10 mouse cellular contexts compared by ENCODE assay signal in the genomic region with DNA sequence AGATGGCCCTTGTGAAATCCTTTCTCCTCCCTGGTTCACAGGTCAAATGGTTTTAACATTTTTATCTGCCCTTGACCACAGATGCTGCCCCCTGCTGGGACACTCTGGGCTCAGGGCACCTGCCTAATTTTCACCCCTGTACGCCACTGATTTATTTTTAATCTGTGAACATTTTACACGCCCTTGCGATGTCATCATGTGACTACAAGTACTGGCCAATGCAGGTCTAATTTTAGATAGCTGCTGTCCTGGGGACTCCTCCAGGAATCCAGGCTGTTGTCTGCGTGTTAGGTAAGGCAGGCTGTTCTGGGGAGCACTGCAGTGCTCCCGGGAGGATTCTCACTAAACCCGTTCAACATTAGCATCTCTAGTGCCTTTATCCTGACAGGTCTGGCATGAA.
DNase-seq lines count a peak whose midpoint lies in the region; ATAC-seq lines count a peak whose summit lies in the region.
"Had no signal": no experiment of that assay in that cellular context is flagged by ENCODE, and none has a peak within 500 bp of the region (broad histone marks: within the 10 kb centered on the region; RNA-seq: fewer than 3 reads in every experiment).

No protein-coding gene starts in this region.

- no peak for ATAC-seq in stomach, embryonic 16.5 days (ENCODE audit: insufficient read depth, low FRiP score)

- H3K27me3 ChIP-seq in stomach, embryonic 16.5 days (ENCODE audit: control insufficient read depth, insufficient read depth, low read length) = no peaks in the 10 kb centered on the region

- no peaks in the 10 kb centered on the region for H3K9me3 ChIP-seq in stomach, embryonic 16.5 days (replicated peaks; ENCODE audit: control insufficient read depth, low read length)

- no peak overlapping the region for H3K9ac ChIP-seq in stomach, embryonic 16.5 days (ENCODE audit: low read length)

- H3K4me3 ChIP-seq in stomach, embryonic 16.5 days (replicated peaks; ENCODE audit: low read length) = no peak overlapping the region

- H3K4me2 ChIP-seq in stomach, embryonic 16.5 days (ENCODE audit: low read depth, low read length) = no peak overlapping the region

- 64% methylated on average over 6 of the region's 6 CpGs for WGBS in stomach, embryonic 16.5 days

- H3K4me1 ChIP-seq in stomach, embryonic 16.5 days (ENCODE audit: control insufficient read depth, insufficient read depth, low read length) = peaks cover 2% of the 10 kb centered on the region; the same call in 1 of the 2 replicates

- peak overlapping the region; percentile 75 for H3K27ac ChIP-seq in stomach, embryonic 16.5 days (ENCODE audit: low read length)

- intact Hi-C loops in heart, postnatal 25 days (cut with DNase I) = loop anchor here (1.0 to 5.0 kb wide), 3 partner anchors 84 to 148 kb away; no protein-coding TSS in a partner anchor

- peak; percentile 77 for DNase-seq in heart, adult 8-10 months (ENCODE audit: low spot score)
- no peak for DNase-seq in heart, postnatal 25 days (ENCODE audit: low spot score)
- DNase-seq in lung, postnatal 36 days = peak; percentile 7
- no peak for DNase-seq in lung, postnatal 14 days
- peak; percentile 81 for DNase-seq in gastrocnemius, postnatal 25 days
- DNase-seq in lung, postnatal 10 days = no peak
- DNase-seq in cerebellum, postnatal 4 days (ENCODE audit: low spot score in 2 of 2) = no peak
- DNase-seq: embryo, embryonic 11 days; layer of hippocampus, postnatal 36 days had no signal

- H3K36me3 ChIP-seq in stomach, embryonic 16.5 days (ENCODE audit: control insufficient read depth, insufficient read depth, low read length) = no peaks in the 10 kb centered on the region

Comparison
In these comparisons a context has a peak if more than half of its experiments do, and no peak if none do; other contexts are left out.
1. DNase-seq: peak in heart, adult 8-10 months (single experiment), lung, postnatal 36 days (single experiment) and gastrocnemius, postnatal 25 days (single experiment); none in heart, postnatal 25 days (single experiment), lung, postnatal 14 days (single experiment), lung, postnatal 10 days (single experiment) and cerebellum, postnatal 4 days (0 of 2).